Mouse (Mus musculus) CH12.LX (cell line): ENCODE measurements around the gene Mrpl35. TPM values are rescaled to one million over a fixed set of nuclear protein-coding genes. Genes with fewer than 3 reads are reported as not detected.
"Not testable (repeated sequence)": the region's sequence is repeated elsewhere in the genome, so short reads cannot be mapped to it uniquely, and the experiment has no call there.

Source experiments
- DNase-seq: peaks from one replicate; pipeline ENCODE4 v3.0.0-alpha.2; 2013; ENCODE audit errors: extremely low read depth
- H3K27ac ChIP-seq: 2 replicates; pipeline ENCODE4 v1.5.1; 2012; ENCODE audit warnings: low read depth, mild to moderate bottlenecking, control low read depth, moderate library complexity; ENCODE audit not compliant: insufficient read depth
- H3K27me3 ChIP-seq: replicated peaks from 2 replicates; pipeline ENCODE3; 2012; ENCODE audit warnings: inconsistent platforms
- H3K36me3 ChIP-seq, 2 experiments: replicated peaks in 1 of 2; 2 replicates each; pipeline versions ENCODE3 to v1.6.1; 2012; ENCODE audit warnings: inconsistent platforms in 1 of 2, low read length in 1 of 2, mild to moderate bottlenecking in 1 of 2, mixed read lengths in 1 of 2, moderate library complexity in 1 of 2; ENCODE audit not compliant: control insufficient read depth in 1 of 2, insufficient read depth in 1 of 2
- H3K4me1 ChIP-seq, 2 experiments: 2 replicates each; pipeline ENCODE4 v1.6.1; 2012; ENCODE audit warnings: inconsistent platforms in 1 of 2, moderate library complexity in 1 of 2; ENCODE audit not compliant: insufficient read depth in 2 of 2, control insufficient read depth in 1 of 2
- H3K4me2 ChIP-seq: 2 replicates; pipeline ENCODE4 v1.6.1; 2012; ENCODE audit warnings: low read depth, mild to moderate bottlenecking, control low read depth; ENCODE audit not compliant: poor library complexity, insufficient read depth, severe bottlenecking
- H3K4me3 ChIP-seq, 3 experiments: fragments of 150-350 bp in 1 of 3; sonication (generic) in 1 of 3; replicated peaks in 1 of 3; 2 replicates each; pipeline versions ENCODE3 to v1.5.1; 2011 to 2012; ENCODE audit warnings: low read depth in 2 of 3, low read length in 2 of 3, mild to moderate bottlenecking in 2 of 3, moderate library complexity in 2 of 3, control low read depth in 1 of 3, improper control_type of control experiment in 1 of 3, inconsistent platforms in 1 of 3, mixed read lengths in 1 of 3; ENCODE audit not compliant: poor library complexity in 1 of 3
- H3K79me2 ChIP-seq: replicated peaks from 2 replicates; pipeline ENCODE4 v1.6.1; 2012; ENCODE audit warnings: mild to moderate bottlenecking, moderate library complexity; ENCODE audit not compliant: control insufficient read depth, poor library complexity, insufficient read depth, severe bottlenecking; ENCODE audit errors: extremely low read depth
- H3K9ac ChIP-seq: 2 replicates; pipeline ENCODE4 v1.6.1; 2012; ENCODE audit warnings: low read depth, mild to moderate bottlenecking, control low read depth, moderate library complexity; ENCODE audit not compliant: insufficient read depth
- H3K9me3 ChIP-seq: replicated peaks from 2 replicates; pipeline ENCODE3; 2012; ENCODE audit warnings: low read length, inconsistent platforms, mixed read lengths
- CHD1 ChIP-seq: IDR thresholded peaks from 2 replicates; pipeline ENCODE4 v1.6.1; 2012; ENCODE audit warnings: low read depth, low read length, improper control_type of control experiment, inconsistent platforms
- CHD2 ChIP-seq: IDR thresholded peaks from 2 replicates; pipeline ENCODE4 v1.6.1; 2011; ENCODE audit warnings: low read length, improper control_type of control experiment
- CTCF ChIP-seq, 2 experiments: IDR thresholded peaks in 1 of 2; conservative IDR thresholded peaks in 1 of 2; 2 replicates each; pipeline ENCODE4 v1.5.1; 2011 to 2012; ENCODE audit warnings: low read depth in 2 of 2, low read length in 2 of 2, improper control_type of control experiment in 1 of 2, inconsistent platforms in 1 of 2, mild to moderate bottlenecking in 1 of 2, moderate library complexity in 1 of 2
- E2F4 ChIP-seq: IDR thresholded peaks from 2 replicates; pipeline ENCODE4 v1.6.1; 2011; ENCODE audit warnings: low read depth, low read length, improper control_type of control experiment; ENCODE audit not compliant: insufficient replicate concordance
- ELF1 ChIP-seq: IDR thresholded peaks from 2 replicates; pipeline ENCODE4 v1.6.1; 2014; ENCODE audit warnings: low read depth, mild to moderate bottlenecking, inconsistent platforms, low read length, improper control_type of control experiment
- ETS1 ChIP-seq: conservative IDR thresholded peaks from 2 replicates; pipeline ENCODE4 v1.6.1; 2012; ENCODE audit warnings: low read depth, mild to moderate bottlenecking, inconsistent platforms, low read length, improper control_type of control experiment, moderate library complexity
- GABPA ChIP-seq: IDR thresholded peaks from 2 replicates; pipeline ENCODE4 v1.6.1; 2012; ENCODE audit warnings: low read depth, low read length, improper control_type of control experiment, inconsistent platforms; ENCODE audit not compliant: insufficient replicate concordance
- JUND ChIP-seq: conservative IDR thresholded peaks from 2 replicates; pipeline ENCODE4 v1.6.1; 2011; ENCODE audit warnings: low read depth, low read length, improper control_type of control experiment
- MAFK ChIP-seq: IDR thresholded peaks from 2 replicates; pipeline ENCODE4 v1.6.1; 2011; ENCODE audit warnings: low read length, improper control_type of control experiment; ENCODE audit not compliant: insufficient replicate concordance
- MYC ChIP-seq: IDR thresholded peaks from 2 replicates; pipeline ENCODE4 v1.6.1; 2011; ENCODE audit warnings: low read depth, mild to moderate bottlenecking, improper control_type of control experiment, low read length
- PAX5 ChIP-seq: IDR thresholded peaks from 2 replicates; pipeline ENCODE4 v1.6.1; 2012; ENCODE audit warnings: low read length, inconsistent platforms, mixed read lengths
- SMC3 ChIP-seq: IDR thresholded peaks from 2 replicates; pipeline ENCODE4 v1.6.1; 2011; ENCODE audit warnings: low read depth, low read length, improper control_type of control experiment
- TCF12 ChIP-seq: IDR thresholded peaks from 2 replicates; pipeline ENCODE4 v1.6.1; 2014; ENCODE audit warnings: low read depth, mild to moderate bottlenecking, inconsistent platforms, low read length, improper control_type of control experiment
- UBTF ChIP-seq: IDR thresholded peaks from 2 replicates; pipeline ENCODE4 v1.6.1; 2012; ENCODE audit warnings: low read depth, mild to moderate bottlenecking, inconsistent platforms, low read length, improper control_type of control experiment, moderate library complexity
- USF1 ChIP-seq: IDR thresholded peaks from 2 replicates; pipeline ENCODE4 v1.6.1; 2014; ENCODE audit warnings: low read depth, mild to moderate bottlenecking, inconsistent platforms, low read length, improper control_type of control experiment
- USF2 ChIP-seq: conservative IDR thresholded peaks from 2 replicates; pipeline ENCODE4 v1.6.1; 2011; ENCODE audit warnings: low read depth, low read length, improper control_type of control experiment
- ZC3H11A ChIP-seq: IDR thresholded peaks from 2 replicates; pipeline ENCODE4 v1.6.1; 2012; ENCODE audit warnings: low read depth, mild to moderate bottlenecking, inconsistent platforms, low read length, improper control_type of control experiment
- ZKSCAN1 ChIP-seq: IDR thresholded peaks from 2 replicates; pipeline ENCODE4 v1.6.1; 2012; ENCODE audit warnings: low read depth, inconsistent platforms, low read length, improper control_type of control experiment, borderline replicate concordance
- ZMIZ1 ChIP-seq: IDR thresholded peaks from 2 replicates; pipeline ENCODE4 v1.6.1; 2012; ENCODE audit warnings: low read depth, mild to moderate bottlenecking, inconsistent platforms, low read length, improper control_type of control experiment
- ZNF384 ChIP-seq: IDR thresholded peaks from 2 replicates; pipeline ENCODE4 v1.6.1; 2012; ENCODE audit warnings: low read depth, low read length, improper control_type of control experiment, inconsistent platforms
- dilution Hi-C: fragments of 300-500 bp; cut with MboI; formaldehyde crosslinking; loops from 2 replicates; pipeline ENCODE4 v1.14.3; 2020; ENCODE audit warnings: low sequenced_read_pairs; ENCODE audit not compliant: extremely low pct_unique_long_range_greater_than_20kb, extremely low pct_ligation_motif_present
- in situ Hi-C: fragments of 300-500 bp; cut with MboI; formaldehyde crosslinking; loops from 3 replicates; pipeline ENCODE4 v1.14.3; 2019; ENCODE audit warnings: low sequenced_read_pairs, low pct_ligation_motif_present, low pct_unique_long_range_greater_than_20kb, mixed read lengths
- polyA plus RNA-seq: library from polyadenylated mRNA; unstranded; fragments of >175 nt; gene quantifications from 2 replicates; pipeline ENCODE4 v1.2.1, GENCODE M21; 2012; ENCODE audit warnings: low read depth; ENCODE audit not compliant: insufficient read length
- total RNA-seq, 2 experiments: library from RNA; depleted of rRNA; stranded (reverse); fragments of 300-350 nt in 1 of 2; fragments of >200 nt in 1 of 2; gene quantifications; 2 replicates each; pipeline ENCODE4 v1.2.3; 2012 to 2014

The Mrpl35 gene
- total and polyA plus RNA-seq, 3 experiments: 36.3 to 82.7 (median 54.2) TPM

GRCm38 (mm10) chr6:71868809-71869208, 42.0 kb upstream of the Mrpl35 start:
- no peak overlapping the region for H3K4me2 ChIP-seq
- no peaks in the 10 kb centered on the region for H3K4me1 ChIP-seq
- no peak overlapping the region for H3K9ac ChIP-seq
- peaks cover 5% of the 10 kb centered on the region for H3K9me3 ChIP-seq
- dilution Hi-C loops: no loop called here
- TF ChIP-seq ZNF384 (peak; percentile 37), CTCF (conservative IDR thresholded peaks at IDR 0.05 in 1 of 2, IDR thresholded peaks at IDR 0.05 in 1 of 2; ENCODE audit: low read depth in 2 of 2, low read length in 2 of 2) (peak in 1 of 2 experiments; percentile 30; a peak in 1 of 4 replicates), JUND (no peak)
- no peak overlapping the region for H3K4me3 ChIP-seq
- peak; percentile 27 for DNase-seq
- no peaks in the 10 kb centered on the region for H3K27me3 ChIP-seq
- H3K36me3 ChIP-seq: peaks cover 55 to 82% of the 10 kb centered on the region in 2 experiments
- in situ Hi-C loops: no loop called here
- H3K79me2 ChIP-seq: no peaks in the 10 kb centered on the region
- H3K27ac ChIP-seq: no peak overlapping the region

- dilution Hi-C loops (no loop called here), in situ Hi-C loops (no loop called here)
- peaks cover 5% of the 10 kb centered on the region for H3K9me3 ChIP-seq
- H3K27ac ChIP-seq: no peak overlapping the region
- DNase-seq: no peak
- no peaks in the 10 kb centered on the region for H3K4me1 ChIP-seq
- no peaks in the 10 kb centered on the region for H3K27me3 ChIP-seq
- no peak for TF ChIP-seq PAX5
- TF ChIP-seq E2F4: no peak
- TF ChIP-seq CHD2: no peak
- TF ChIP-seq SMC3: no peak
- TF ChIP-seq UBTF: no peak
- no peak for TF ChIP-seq USF1
- TF ChIP-seq CTCF (conservative IDR thresholded peaks at IDR 0.05 in 1 of 2, IDR thresholded peaks at IDR 0.05 in 1 of 2; ENCODE audit: low read depth in 2 of 2, low read length in 2 of 2): no peak
- no peak for TF ChIP-seq CHD1
- TF ChIP-seq MYC: no peak
- no peak for TF ChIP-seq GABPA
- TF ChIP-seq ETS1: no peak
- no peak for TF ChIP-seq ZKSCAN1
- no peak for TF ChIP-seq ZMIZ1
- no peak for TF ChIP-seq ZC3H11A
- no peak for TF ChIP-seq ELF1
- no peak for TF ChIP-seq MAFK
- no peak for TF ChIP-seq TCF12
- TF ChIP-seq USF2: no peak
- no peaks in the 10 kb centered on the region for H3K79me2 ChIP-seq
- peaks cover 58 to 82% of the 10 kb centered on the region in 2 experiments for H3K36me3 ChIP-seq
- H3K9ac ChIP-seq: no peak overlapping the region
- H3K4me3 ChIP-seq: no peak overlapping the region
- no peak overlapping the region for H3K4me2 ChIP-seq
These were observed 41.0 kb upstream of the Mrpl35 start for GRCm38 (mm10) chr6:71867751-71868150.

GRCm38 (mm10) chr6:71846906-71847305, 20.1 kb upstream of the Mrpl35 start:
- H3K9me3 ChIP-seq, in situ Hi-C loops, dilution Hi-C loops, H3K9ac ChIP-seq, H3K4me3 ChIP-seq, DNase-seq, H3K4me1 ChIP-seq, H3K27ac ChIP-seq, H3K27me3 ChIP-seq, H3K4me2 ChIP-seq: not testable (repeated sequence)
- Histone ChIP-seq H3K79me2 (peaks cover 15% of the 10 kb centered on the region; the same call in 1 of the 2 replicates), H3K36me3 (peaks cover 14 to 61% of the 10 kb centered on the region in 2 experiments)
